Mouse (Mus musculus) urinary bladder, postnatal 14 days (tissue): ENCODE results near the gene Scn5a.

Experiments
- DNase-seq: peaks from one replicate; pipeline ENCODE4 v3.0.0; 2021; ENCODE audit warnings: low spot score

Gene Scn5a

DNA sequence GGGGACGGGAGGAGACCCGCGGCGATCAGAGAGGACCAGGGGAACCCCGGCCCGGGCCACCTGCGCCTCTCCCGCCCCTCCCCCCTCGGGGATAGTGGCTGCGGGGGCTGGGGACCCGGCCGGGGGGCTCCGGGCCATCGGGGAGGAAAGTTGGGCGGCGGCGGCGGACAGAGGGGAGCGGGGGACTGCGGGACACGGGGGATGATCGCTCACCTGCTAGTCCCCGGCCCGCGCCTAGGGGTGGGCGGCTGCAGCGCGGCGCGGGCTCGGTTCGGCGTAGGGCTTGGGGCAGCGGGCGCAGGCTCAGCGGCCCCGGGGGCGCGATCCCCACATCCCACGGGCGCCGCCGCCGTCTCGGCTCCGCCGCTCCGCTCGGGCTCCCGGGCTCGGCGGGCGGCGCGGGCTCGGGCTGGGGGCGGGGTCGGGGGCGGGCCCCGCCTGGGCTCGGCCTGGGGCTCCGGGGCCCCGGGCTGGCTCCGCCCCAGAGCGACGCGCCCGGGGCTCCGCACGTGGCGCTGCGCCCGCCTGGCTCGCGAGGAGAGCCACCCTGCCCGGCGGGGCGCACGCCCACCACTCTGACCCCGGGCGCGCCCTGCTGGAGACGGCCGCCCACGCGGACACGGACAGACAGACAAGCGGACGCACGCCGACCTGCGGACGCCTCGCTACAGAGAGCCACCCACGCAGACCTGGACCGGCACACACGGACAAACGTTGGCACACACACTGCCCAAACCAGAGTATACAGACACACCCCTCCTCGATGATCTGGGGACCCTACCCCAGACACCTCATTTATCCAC is at the start of gene Scn5a:
TSS of gene Scn5a (minus strand) at position 381 of the 803 bp plus-strand sequence.
- DNase-seq: no peak

DNA sequence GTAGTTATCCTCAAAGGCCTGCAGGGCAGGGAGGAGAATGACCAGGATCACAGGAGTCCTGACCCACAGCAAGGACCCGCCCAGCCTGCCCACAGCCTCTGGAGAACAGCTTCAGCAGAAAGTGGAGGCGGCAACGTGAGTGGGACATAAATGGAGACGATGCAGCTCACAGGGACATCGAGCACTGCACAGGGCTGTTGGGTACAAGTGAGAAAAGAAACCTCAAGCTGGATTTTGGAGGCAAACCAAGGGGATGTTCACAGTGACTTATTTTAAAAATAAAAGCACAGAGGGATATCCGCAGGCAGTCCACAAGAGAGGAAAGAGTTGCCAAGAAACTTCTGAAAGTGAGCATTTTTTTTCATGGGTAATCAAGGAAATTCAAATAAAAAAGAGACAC is 48.4 kb upstream of the Scn5a start:
- DNase-seq: no peak

DNA sequence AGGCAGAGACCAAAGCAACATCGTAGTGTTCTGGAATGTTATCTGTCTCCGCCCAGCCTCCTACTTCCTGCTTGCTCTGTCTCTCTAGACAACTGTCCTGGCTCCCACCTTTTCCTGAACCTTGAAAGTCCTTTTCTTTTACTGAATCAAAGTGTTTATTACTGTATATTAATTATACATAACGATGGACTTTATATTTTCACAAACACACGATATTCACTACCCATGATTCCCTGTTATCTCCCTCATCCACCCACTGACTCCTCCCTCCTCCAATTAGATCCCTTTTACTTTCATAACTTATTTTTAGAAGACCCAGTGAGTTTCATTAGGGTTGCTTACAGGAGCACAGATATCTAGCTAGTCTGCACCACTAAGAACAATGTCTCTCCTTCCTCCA is 45.3 kb upstream of the Scn5a start:
- DNase-seq: no peak

DNA sequence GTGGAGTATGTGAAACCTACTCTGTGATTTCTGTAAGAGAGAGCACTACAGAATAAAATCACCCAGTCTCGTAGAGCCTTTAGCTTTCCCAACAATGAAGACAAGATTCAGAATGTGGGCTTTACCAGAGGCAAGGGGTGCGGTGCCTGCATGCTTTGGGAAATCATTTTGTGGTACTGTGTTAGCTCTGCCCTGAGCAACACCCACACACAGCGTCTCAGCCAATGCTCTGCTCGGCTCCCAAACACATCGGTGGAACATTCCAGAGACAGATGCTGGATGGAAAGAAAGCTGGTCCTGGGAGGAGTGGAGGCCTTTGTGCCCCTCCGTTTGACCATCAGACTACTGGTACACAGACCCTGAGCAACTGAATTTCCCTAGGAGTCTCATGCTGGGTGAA is 36.0 kb upstream of the Scn5a start:
- no peak for DNase-seq

DNA sequence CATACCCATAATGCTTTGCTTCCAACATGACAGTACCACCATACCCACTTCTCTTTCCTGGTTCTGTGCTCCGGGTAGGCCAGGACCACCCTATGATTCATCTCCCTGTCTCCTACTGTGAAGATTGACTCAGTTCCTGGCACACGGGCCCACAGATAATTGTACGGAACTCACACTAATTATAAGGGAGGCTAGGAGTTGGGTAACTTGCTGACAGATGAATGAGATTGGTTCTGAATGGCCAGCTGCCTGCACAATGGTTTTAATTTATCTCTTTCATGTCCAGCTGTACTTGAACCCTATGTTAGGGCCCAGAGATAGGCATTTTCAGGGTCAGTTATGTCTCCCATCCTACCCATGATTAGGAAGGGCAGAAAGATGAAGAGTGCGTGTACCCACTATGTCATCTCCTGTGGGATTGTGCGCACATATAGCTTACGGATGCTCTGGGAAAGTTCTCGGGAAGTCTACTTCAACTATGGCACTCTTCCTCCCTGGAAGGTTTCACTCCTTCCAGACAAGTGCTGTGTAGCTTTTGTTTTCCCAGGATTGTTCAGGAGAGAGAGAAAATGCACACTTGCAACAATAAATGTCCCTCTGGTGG is 31.8 kb upstream of the Scn5a start:
- DNase-seq: no peak

DNA sequence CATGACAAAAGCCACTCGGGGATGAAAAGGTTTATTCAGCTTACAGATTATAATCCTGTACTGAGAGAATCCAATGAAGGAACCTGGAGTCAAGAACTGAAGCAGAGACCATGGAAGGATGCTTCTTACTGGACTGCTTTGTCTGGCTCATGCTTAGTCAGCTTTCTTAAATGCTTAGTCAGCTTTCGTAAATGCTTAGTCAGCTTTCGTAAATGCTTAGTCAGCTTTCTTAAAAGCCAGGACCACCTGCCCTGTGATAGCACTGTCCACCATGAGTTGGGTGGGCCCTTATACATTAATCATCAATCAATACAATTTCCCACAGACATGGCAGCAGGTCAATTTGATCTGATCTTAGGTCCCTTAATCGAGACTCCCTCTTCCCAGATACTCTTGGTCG is 28.1 kb upstream of the Scn5a start:
- DNase-seq: no peak

DNA sequence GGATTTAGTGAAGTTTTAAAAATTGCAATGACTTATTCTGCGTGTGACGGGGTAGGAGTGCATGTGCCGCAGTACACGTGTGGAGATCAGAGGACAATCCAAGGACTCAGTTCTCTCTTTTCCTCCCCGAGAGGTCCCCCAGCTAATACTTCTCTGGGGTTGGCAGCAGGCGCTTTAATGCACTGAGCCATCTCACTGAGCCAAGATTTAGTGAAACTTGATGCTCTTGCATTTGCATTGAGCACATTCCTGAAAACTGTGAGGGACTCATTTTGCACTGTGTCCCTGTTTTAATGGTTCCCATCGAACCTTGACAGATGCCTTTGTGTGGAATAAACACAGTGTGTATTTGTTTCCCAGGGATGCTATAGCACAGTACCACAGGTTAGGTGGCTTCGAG is 25.8 kb upstream of the Scn5a start:
- no peak for DNase-seq

DNA sequence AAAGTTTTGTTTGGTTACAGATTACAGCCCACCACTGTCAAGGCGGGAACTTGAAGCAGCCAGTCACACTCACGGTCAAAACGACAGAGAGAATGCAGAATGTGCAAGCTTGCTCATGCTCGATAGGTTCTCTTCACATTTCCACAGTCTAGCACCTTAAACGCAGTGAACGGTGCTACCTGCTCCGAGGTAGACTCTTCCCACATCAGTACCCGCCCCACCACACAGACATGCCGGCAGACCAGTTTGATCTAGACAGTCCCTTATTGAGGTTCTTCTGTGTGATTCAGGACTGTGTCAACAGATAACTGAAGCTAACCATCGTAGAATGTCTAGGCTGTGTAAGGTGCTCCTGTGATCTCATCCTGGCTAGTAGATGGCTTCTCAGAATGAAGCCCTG is 19.7 kb upstream of the Scn5a start:
- no peak for DNase-seq

DNA sequence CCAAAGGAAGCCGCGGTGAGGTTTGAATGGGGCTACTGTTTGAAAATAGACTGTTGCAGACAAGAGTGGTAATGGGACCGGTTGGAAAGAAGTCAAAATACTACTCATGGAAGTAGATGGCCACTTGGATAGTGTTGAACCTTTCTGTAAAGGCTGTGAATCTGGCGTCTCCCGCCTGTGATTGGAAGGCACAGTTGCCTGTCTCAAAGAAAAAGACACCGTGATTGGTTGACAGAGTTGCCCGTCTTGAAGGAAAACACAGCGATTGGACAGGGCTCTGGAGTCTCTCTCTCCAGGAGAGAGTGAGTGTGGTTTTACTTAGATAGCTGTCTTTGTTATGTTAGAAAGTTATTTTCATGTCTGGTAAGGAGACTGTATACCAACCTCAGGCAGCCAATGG is 18.5 kb upstream of the Scn5a start:
- DNase-seq: no peak

DNA sequence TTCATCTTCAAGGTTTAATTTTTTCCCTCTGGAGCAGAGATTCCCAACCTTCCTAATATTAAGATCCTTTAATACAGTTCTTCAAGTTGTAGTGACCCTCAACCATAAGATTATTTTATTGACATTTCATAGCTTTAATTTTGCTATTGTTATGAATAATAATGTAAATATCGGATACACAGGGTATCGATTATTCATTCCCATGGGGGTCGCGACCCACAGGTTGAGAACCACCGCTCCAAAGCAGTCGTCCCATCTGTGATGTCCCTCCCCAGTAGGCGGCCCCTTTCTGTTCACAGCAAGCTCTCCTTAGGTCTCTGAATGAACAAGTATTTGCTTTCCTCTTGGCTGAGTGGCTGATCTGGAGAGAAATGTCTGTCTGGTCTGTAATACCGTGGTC is 10.8 kb upstream of the Scn5a start:
- no peak for DNase-seq

DNA sequence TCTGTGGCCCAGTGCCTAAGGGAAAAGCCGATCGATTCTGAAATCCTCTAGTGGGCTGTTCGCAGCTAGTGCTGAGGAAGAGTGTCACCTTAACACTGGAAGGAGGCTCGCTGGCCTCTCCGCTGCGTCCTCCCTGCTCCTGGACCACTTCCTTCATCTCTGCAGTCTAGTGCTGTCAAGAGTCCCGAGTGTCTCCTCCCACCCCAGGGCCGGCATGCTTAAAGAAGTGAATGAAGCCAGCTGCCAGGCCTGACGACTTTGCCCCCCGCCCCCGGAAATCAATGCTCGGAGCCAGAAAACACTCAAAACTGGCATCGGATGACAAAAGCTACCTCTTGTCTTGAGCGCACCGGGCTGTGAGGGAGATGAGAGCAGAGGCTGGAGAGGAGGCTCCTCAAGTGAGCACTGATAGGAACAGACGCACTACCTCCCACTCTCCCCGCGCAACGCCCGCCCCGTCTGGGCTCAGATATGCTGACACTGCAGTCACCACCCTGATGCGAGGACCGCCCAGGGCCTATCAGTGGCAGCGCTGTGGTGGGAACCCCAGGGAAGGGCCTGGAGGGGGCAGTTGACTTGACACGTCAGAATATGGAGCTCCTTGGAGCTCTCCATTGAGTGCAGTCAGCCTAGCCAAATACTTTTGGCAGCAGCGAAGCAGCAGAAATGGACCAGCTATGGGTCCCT is 10.1 kb upstream of the Scn5a start:
- DNase-seq: no peak

DNA sequence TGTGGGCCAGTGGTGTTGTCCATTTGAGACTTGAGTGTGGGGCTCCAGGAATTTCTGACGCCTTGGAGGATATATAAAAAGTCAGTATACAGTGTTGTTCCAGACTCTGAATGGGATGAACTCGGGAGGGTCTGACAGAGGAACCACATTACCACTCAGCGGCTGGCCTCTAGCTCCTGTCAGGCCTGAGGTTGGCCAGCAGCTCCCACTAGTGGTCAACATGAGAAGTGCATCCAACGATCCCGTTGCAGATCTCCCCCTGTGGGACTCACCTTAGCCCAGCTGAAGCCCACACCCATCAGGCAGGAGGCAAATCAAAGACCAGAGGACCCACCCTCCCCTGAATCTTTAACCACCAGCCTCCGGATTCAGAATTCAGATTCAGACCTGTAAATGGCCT is 1.9 kb upstream of the Scn5a start:
- DNase-seq: peak; percentile 70

DNA sequence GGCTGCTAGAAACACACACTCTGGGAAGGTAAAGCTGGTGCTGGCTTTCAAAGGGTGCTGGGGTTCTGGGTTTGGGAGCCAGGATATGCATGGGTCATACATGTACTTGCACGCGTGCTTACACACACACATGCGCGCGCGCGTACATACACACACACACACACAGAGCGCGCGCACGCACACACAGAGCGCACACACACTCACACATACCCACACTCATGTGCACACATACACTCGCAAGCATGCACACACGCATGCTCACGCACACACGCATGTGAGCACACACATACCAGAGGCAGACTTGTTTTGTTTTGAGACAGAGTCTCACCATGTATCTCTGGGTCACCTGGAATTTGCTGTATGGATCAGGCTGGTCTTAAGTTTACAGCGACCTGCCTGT is 1.4 kb upstream of the Scn5a start:
- DNase-seq: no peak

DNA sequence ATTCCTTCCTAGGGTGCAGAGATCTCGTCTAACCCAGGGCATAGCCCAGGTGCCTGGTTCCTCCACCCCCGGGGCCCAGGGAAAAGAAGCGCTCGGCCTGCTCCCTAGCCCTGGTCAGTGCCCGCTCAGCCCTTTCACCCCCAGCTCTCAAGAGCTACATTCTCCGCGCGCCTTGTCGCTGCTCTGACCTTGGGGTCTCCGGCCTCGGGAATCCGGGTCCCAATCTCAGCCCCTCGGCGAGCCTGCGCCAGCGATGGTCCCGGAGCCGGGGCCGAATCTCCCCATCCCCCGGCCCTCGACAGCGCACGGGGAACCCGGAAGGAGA is 543 bp downstream of the Scn5a start:
- DNase-seq: no peak

DNA sequence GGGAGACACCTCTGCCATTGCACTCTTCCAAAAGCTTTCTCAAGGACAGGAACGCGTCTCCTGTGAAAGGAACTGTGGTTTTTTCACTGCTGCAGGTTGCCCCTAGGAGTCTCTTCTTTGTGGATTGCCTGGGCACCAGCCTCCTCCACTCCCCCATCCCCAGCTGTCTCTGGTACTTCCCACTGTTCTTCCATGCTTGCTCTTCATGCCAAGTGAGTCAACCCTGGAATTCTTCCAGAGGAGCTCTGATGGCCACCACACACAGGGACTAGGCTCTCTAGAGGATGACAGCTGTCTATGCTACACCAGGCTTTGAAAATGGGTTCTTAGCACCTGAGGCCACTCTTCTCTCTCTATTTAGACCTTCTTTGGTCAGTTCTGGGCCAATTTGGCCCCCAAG is 1.8 kb downstream of the Scn5a start:
- no peak for DNase-seq

DNA sequence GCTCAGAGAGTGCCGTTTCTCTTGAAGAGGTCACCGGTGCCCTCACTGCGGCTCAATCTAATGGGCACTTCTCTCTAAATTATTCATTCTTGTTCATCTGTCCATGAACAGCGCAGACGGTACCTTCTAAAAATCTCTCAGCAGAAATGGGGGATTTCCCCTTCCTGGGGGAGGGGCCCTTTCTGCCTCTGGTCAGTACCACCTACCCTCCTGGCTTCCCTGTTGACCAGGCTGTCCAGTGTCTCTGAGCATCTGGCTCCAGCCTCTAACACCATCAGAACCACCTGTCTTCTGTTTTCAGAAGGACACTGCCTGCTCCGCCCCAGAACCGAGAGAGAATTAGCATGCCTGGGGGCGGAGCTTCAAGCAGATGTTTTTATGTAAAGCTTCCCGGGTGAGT is 3.1 kb downstream of the Scn5a start:
- no peak for DNase-seq

DNA sequence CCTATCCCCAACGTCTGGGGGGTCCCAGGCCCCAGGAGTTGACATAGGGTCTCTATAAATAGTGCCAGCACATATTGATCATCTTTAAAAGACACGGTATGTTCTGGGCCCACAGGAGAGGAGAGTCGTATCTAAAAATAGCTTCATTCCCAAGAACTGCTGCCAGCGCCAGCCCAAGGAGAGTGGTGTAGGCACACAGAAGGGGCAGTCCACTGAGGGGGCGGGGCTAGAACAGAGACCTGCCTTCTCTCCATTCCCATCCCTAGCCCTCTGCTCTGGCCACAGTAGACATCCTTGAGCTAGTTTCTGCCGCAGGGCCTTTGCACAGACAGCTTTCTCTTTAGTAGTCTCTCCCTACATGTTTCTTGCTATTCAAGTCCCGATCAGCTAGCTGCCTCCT is 4.5 kb downstream of the Scn5a start:
- DNase-seq: no peak

DNA sequence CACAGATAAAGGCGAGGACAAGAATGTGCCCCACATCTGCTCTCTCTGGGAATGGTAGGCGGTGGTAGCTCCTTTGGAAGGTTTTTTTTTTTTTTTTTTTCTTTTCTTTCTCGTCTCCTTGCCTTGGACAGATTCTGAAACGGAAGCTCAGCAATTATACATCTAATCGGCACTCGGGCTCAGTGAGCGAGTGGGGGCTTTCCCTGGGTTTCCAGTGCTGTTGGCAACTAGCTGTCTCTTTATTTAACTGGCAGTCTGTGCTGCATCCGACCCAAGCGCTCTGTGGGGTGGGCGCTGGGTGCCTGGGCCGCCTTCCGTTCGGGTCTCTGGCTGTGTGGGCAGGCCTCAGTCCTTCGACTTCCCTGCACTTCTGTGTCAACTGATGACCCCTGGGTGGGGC is 5.8 kb downstream of the Scn5a start:
- no peak for DNase-seq

DNA sequence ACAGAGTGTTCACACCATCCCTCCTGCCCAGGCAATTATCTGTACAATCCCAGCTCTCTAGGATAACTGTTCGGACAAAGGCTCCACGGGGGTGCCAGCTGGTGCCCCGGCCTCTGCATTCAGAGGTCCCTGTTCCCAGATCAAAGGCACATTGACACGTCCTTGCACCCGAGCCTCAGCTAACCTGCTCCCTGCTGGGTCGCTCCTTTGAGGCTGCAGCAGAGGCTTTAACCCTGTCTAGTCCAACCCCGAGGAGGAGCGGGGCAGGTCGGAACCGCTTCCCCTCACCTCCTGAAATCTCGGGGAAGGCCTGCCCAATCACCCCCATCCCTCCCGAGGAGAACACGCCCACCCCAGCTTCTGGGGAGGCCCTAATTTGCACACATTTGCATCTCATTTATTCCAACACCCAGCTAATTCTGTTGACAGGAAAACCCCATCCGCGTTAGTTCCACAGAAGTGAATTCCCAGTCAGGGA is 7.4 kb downstream of the Scn5a start:
- no peak for DNase-seq

DNA sequence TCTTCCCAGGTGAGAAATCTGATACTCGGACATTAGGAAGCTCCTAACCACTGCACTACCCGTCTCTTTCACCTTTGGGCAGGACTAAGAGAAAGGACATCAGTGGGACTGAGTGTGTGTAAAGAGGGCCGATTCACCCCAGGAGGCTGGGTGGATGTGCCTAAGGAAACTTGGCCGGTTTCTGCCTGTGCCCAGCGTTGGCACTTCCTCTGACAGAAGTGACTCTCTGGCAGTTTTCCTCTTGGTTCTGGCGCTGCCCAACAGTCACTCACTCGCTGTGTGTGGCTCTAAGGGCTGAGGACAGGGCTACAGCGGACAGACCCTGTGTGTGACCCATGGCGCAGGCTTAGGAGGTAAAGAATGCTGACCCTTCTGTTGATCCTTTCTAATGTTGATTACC is 8.2 kb downstream of the Scn5a start:
- no peak for DNase-seq

DNA sequence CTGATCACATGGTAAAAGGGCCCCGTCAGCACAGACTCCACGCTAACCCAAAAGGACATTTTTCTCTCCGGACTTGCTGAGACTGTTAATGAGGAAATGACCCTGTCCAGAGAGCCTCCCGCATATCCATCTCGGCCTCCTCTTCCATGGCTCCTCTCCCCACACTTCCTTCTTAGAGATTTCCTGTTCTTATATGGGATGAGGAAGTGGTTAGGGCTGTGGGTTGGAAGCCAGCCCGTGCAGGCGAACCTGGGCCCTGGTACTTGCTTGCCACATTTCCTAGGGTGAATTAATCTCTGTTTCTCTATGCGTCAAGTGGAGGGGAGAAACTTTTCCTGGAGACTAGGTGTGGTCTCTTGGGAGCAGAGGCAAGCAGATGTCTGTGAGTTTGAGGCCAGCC is 10.1 kb downstream of the Scn5a start:
- no peak for DNase-seq

DNA sequence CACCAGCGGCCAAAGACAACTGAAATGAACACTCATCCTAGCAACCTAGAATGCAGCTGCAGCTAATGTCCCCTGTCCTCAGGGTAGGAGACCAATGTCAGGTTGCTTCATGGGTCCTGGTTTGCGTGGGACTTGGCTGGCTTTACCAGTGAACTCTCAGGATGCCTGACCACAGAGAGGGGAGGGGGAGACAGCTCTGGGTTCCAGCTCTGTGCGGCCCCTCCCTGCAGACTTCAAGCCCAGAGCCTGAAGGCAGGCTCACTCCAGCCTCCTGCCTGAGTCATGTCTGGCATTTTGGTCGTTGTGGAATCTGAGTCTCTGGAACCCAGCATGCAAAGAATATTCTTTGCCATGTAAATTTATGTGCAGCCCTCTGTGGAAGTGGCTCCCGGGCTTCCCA is 11.0 kb downstream of the Scn5a start:
- no peak for DNase-seq

DNA sequence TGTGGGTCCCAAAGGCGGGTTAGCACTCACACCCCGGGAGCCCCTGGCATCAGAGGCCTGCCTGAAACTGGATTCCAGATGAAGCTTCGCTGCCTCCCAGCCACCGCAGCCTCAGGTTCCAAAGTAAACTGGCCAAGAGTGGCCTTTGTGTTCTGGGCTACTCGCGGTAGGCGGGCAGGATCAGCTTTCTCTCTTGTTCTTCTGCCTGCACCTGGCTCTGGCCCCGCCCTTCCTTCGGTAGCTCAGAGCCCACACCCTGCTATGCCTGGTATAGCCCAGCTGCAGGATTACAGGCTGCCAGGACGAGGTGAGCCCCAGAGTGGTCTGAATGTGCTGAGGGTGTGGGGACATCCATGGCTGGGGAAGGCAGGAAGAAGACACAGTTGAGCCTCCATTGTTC is 12.6 kb downstream of the Scn5a start:
- no peak for DNase-seq

DNA sequence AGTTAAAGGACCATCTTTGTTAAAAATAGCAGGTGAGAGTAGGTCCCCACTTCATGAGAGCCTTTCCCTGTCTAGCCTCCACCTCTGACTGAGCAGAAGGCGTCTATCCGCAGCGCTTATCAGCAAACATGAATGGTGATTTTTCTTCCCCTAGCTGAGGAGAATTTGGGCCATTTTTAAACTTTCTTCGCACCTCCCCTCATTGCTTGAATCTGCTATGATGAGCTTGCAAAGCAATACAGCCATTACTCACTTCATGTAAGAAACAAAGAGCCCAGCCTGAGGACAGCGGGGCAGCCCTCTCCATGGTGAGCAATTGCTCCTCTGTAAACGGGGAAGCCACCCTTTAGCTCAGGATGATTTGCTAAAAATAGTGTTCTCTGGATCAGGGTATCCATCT is 14.0 kb downstream of the Scn5a start:
- no peak for DNase-seq
